Mouse (Mus musculus) spleen, postnatal 10 days (tissue): ENCODE data around the gene Tmem201.

Experiments
- DNase-seq, 2 experiments: peaks; one replicate each; pipeline ENCODE4 v3.0.0; 2021 to 2022; ENCODE audit warnings: low spot score in 2 of 2

Gene Tmem201

GRCm38 (mm10) chr4:149721163-149721562 lies 16.7 kb downstream of the Tmem201 start:
- DNase-seq = no peak

GRCm38 (mm10) chr4:149719686-149720085 lies 18.2 kb downstream of the Tmem201 start:
- peak in 1 of 2 experiments; percentile 70 for DNase-seq

DNA sequence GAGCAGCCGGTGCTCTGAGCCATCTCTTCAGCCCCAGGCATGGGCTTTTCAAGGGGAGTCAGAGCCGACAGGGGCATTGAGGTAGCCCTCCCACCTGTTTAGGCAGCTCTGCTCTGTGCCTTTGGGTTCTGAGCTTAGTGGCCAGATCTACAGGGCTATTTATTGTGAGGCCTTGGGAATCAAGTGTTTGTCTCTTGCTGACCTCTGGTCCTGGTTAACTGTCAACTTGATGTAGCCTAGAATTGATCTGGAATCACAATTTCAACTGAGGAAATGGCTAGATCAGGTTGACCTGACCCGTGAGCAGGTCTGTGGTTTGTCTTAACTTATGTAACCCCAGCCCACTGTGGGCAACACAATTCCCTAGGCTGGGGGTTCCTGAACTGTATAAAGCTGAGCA lies 23.3 kb downstream of the Tmem201 start:
- DNase-seq = no peak

DNA sequence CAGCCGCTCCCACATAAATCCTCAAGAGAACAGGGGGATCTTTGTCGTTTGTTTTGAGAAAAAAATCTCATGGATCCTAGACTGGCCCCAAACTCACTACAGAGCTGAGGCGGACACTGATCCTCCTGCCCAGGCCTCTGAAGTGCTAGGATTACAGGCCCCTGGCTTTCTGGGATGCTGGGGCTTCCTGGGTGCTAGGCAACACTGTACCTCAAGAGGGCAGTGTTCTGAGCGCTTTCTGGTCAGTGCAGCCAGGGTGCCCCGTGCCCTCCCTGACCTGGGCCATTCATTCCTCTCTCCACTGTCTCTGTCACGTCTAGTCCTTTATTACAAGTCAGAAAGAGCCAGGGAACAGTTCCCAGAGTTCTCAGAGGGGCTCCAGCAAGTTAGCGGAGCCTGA lies 25.9 kb downstream of the Tmem201 start:
- peak in 1 of 2 experiments; percentile 59 for DNase-seq

GRCm38 (mm10) chr4:149711485-149711884 lies 26.4 kb downstream of the Tmem201 start:
- DNase-seq = no peak

GRCm38 (mm10) chr4:149710510-149710909 lies 27.3 kb downstream of the Tmem201 start:
- peak; percentile 34 to 73 for DNase-seq

DNA sequence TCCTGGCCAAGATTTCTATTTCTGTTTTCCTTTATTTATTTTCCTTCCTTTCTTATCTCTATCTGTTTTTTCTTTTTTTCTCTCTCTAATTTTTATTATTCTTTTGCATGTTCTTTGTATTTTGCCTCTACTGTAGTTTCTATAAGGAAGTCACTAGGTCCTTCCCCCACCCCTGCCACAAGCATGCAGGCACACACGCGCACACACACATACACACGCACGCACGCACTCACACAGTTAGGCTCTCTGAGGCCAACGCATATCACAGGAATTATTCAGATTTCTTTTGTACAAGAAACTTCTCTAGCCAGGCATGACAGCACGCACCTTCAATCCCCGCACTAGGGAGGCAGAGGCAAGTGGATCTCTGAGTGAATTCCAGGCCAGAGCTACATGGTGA lies 31.9 kb downstream of the Tmem201 start:
- DNase-seq = peak in 1 of 2 experiments; percentile 81

DNA sequence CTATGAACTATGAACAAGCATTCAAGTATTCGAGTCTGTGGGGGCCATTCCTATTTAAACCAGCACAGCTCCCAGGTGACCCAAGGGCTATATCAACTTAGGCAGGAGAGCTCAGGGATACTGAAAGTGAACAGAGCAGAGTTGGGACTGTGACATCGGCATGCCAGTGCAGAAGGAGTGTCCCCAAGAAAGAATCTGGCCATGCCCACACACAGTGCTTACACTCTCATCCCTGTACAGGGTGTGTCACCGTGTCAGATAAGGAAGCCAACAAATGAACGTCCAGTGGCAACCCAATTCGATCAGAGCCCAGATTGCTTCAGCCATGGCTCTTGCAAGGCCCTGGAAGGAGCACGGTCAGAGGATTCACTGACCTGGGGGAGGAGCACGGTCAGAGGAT lies 32.5 kb downstream of the Tmem201 start:
- no peak for DNase-seq

DNA sequence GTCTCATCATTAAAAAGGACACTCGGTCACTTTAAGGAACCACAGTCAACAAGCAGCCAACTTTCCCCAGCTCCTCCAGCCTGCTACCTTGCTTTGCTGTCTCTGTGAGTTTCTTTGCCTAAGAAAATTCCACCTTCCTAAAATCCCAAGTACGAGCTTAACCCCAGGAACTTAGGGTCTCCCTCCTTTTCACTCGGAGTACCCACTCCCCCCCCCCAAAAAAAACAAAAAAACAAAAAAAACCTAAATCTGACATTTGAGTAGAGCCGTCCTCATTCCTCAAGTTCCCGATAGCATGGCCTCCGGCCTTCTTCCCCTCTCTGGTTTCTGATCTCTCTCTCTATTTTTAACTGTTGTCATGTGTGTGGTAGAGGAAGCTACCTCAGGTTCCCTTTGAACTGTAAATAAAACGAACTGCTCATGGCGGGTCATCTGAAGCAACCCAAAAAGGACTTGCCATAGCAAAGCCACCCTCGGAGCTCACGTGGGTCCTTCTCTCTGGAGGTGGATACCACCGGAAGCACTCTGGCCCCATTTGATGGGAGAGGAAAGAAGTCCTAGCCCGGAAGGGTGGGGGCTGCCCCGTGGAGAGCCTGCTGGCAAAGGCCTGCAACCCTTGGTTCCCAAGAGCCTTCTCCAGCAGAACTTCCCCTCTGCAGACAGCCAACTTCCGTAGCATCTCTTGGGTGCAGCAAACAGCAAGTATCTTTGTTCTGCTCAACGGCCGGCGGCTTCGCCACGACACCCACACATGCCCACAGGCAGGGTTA lies 35.4 kb downstream of the Tmem201 start, which contains the start of gene Pik3cd:
Pik3cd (minus strand) TSS at position 362 of the 770 bp plus-strand sequence.
- DNase-seq = peak; percentile 31 to 65

DNA sequence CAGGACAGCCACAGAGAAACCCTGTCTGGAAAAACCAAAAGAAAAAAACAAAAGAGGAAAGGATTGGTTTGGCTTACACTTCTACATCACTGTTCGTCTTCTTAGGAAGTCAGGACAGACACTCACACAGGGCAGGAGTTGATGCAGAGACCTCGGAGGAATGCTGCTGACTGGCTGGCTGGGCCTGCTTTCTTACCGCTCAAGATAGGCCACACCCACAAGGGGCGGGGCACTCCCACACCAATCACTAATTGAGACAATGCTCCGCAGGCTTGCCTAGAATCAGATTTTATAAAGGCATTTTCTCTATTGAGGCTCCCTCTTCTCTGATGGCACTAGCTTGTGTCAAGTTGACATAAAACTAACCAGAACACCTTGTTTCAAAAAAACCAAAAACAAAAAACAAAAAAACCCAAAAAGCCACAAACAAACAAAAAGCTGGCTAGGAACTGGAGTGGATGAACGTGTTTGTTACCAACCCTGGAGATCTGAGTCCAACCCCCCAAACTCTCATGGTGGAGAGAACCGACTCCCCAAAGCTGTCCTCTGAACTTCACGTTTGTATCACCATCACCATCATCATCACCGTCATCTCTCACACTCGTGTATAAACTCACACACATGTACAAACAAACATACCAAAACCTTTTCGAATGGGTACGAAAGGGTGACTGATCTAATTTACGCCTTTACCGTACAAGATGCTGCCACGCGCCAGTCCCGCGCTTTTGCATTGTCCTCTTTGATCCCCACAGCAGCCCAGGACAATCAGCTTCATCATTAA lies 36.2 kb downstream of the Tmem201 start:
- DNase-seq = peak; percentile 65 to 90

DNA sequence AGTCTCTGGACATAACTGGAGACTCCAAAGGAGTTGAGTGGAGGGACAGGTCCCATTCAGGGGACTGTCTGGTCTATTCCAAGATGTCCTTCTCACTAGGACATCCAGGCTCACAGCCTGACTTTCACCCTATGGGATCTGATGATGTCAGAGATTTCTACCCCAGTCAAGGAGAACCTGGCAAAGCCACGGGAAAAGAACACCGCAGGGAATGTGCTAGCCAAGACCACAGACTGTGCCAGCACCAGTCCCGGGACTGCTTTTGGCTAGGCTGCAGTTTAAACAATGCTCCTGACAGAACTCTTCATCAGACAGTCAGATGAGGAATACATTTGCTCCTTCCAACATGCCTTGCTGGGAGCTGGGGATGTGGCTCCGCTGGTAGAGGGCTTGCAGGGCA lies 37.9 kb downstream of the Tmem201 start:
- no peak for DNase-seq

DNA sequence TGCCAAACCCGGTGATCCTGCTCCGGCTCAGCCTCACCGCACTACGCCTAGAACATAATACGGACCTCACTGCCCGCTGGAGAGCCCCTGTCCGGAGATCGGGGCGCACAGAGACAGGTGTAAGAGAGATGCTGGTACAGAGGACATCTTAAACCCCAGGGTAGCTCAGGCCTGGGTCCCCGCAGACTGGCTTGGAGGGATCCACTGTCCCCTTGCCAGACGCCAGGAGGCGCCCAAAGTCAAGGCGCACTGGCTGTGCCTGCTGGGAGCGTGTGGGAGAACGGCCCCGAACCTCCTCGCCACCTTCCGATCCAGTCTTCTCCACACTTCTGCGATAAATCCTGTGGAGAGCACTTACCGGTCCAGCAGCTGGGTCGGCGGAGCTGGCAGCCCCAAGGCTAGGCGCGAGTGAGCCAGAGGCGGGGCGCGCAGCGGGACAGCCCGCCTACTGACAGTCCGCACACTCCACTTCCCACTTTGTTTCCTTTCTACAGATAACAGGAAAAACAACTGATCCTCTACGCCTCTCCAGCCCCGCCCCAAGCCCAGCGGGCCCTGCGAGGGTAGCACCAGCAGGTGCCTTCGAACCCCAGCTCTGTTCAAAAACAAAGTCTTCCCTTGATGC lies 39.5 kb downstream of the Tmem201 start:
- DNase-seq = peak; percentile 61 to 72

GRCm38 (mm10) chr4:149697506-149698196 lies 40.2 kb downstream of the Tmem201 start:
- peak; percentile 29 to 68 for DNase-seq

DNA sequence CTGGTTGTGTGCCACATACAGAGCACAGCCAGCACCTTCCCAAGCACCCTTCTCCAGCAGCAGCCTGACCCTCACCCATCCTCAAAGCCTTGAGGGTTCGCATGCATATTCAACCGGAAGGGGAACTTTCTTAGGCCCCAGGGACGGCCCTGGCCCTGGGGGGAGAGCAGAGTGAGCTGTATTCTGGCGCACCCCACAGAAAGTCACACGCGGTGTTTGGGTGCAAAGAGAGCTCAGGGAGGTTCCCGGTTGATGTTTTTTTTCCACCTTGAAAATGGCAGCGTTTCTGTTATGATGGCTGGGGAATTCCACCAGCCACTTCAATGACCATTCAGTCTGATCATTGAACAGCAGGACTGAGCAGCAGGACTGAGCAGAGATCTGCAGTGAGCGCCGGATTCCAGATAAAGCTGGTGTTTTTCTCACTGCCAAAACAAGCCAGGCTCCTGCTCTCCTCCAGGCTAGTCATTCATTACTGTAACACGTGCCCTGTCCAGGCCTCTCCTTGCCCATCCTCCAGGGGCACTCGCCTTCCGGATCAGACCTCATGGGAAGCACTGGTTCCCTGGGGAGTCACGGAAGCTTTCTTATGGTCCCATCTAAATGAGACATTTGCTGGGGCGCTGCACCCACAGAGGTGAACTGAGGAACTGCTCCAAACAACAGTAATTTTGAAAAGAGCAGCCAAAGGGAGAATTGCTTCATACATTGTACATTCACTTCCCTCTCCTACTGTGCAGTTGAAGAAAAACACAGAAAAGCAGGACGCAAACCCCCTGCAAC lies 41.5 kb downstream of the Tmem201 start:
- DNase-seq = peak in 1 of 2 experiments; percentile 55

DNA sequence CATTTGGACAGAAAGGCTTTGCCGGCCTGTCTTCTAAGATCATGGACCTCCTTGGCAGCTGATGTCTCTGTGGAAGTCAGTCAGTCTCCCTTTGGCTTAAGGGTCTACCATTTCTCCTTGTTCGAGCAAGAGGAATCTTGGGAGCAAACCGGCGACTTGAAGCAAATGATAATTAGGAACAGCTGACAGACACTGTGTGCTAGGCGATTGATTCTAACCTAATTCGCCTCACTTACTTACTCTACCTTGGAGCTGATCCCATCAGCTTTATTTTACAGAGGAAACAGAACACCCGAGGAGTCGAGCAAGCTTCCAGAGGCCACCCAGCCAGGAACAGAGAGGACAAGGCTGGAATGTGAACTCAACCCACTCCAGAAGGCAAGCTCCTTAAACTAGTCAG lies 46.5 kb downstream of the Tmem201 start:
- DNase-seq = no peak

DNA sequence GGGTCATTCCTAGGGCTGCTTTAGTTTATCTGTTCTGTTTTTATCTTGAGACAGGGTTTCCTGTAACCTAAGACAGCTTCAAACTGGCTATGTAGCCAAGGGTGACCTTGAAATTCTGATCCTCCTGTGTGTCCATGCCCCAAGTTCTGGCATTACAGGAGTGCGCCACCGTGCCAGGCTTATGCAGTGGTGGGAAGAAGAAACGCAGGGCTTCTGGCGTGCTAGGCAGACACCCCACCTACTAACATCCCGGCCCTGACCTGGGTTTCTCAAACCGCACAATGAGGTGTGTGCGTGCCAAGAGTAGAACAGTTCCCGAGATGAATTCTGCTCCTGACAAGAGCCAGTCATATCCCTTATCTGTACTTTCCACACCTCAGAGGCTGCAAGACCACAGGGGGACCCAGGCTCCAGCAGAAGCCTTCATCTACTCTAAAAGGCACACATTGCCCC lies 47.0 kb downstream of the Tmem201 start:
- DNase-seq = no peak

GRCm38 (mm10) chr4:149689822-149690700 lies 47.8 kb downstream of the Tmem201 start:
- DNase-seq = no peak

GRCm38 (mm10) chr4:149688861-149689260 lies 49.0 kb downstream of the Tmem201 start:
- DNase-seq = no peak

GRCm38 (mm10) chr4:149684841-149685623 lies 52.8 kb downstream of the Tmem201 start:
- no peak for DNase-seq
